Mouse (Mus musculus) c-Kit-positive CD71-positive TER-119-positive erythroid progenitor cells, embryonic 14.5 days (primary cell): ENCODE results near the gene Ndel1.

Source experiments
- DNase-seq: peaks from one replicate; pipeline ENCODE4 v3.0.0-alpha.2; 2013; ENCODE audit warnings: low spot score

Ndel1 gene

DNA sequence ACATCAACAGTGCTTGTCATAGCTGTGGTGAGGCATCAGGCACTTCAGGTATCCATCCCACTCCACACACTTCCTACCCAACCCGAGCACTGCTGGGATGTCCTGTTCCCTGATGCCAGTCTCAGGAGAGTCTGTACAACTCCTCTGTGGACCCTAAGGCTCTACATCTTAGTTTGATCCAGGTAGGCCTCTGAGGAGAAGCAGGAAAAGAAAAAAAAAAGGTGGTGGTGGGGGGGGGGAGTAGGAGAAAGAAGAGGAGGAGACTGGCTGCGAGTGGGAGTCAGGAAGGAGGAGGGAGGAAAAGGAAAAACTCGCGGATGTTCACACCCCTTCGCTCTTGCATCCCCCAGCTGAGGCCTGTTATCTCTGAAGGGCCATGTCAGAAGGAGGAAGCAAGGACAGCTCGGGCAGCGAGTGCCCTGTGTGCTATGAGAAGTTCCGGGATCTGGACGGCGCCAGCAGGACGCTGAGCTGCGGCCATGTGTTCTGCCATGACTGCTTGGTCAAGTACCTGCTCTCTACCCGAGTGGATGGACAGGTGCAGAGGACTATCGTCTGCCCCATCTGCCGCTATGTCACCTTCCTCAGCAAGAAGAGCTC lies 20.7 kb upstream of the Ndel1 start:
- no peak for DNase-seq

DNA sequence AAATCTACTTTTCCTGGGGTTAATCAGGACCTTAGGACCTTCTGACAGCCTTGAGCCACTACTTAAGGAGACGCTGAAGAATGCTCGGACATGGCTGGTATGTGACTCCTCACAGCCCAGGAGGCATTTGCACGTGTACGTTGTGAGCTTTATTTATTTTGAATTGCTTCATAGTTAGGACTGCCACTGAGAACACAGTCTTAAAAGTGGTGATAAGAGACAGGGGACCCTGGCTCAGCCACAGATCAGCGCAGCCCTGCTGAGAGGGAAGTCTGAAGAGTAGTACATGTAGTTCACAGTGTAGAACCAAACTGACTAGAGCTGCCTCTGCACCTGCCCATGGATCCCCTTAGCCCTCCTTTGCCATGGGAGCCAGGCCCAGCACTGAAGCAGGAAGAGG lies 20.2 kb upstream of the Ndel1 start:
- no peak for DNase-seq

DNA sequence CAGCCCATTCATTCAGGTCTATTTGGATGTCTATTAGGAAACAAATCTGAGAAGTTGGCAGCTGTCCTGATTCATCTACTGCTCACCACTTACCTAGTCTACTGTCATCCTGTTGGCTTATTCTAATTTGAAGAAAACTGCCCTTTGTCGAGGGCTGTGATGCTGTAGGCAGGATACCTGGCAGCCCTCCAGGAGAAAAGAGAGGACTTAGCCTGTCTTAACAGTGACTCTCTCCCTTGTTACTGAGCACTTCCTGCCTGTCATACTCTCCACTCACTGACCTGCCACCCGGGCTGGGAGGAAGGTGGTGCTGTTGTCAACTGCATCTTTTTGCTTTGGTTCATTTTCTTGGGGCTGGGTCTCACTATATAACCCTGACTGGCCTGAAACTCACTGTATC lies 19.0 kb upstream of the Ndel1 start:
- DNase-seq, result no peak

DNA sequence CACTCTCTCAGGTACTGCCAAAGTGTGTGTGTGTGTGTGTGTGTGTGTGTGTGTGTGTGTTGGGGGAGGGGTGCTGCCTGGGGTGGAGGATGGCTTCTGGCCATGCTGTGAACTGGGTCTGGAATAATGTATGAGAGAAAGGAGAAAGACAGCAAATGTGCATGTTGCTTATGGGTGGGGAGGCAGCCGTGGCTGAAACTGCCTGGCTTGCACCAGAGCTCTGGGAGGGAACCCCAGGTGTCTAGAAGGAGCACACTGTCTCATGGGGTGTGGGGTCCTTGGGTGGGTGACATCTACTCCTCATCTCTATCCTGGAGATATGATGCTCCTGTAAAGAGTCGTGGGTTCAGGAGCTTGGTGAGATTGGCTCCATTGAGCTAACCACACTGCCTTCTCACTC lies 17.0 kb upstream of the Ndel1 start:
- DNase-seq, result no peak

DNA sequence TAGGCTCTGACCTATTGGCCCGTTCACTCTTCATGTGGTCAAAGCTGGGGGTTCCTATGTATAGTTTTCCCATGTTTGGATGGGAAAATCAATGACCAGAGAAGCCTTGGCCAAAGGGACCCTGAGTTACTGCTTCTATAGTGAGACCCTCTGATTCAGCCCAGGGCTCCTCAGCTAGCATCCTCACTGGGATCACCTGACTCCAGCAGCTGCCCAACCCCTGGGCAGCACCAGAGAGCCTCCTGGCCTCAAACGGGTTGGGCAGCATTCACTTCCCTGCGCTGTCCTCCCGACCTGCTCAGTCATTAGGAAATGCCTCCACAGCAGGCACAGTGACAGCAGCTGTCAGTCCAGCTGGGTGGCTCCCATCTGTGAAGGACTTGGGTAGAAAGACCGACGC lies 16.6 kb upstream of the Ndel1 start, which contains the start of gene Rnf222:
Rnf222 (plus strand) TSS at position 301 of the 400 bp plus-strand sequence.
- no peak for DNase-seq

DNA sequence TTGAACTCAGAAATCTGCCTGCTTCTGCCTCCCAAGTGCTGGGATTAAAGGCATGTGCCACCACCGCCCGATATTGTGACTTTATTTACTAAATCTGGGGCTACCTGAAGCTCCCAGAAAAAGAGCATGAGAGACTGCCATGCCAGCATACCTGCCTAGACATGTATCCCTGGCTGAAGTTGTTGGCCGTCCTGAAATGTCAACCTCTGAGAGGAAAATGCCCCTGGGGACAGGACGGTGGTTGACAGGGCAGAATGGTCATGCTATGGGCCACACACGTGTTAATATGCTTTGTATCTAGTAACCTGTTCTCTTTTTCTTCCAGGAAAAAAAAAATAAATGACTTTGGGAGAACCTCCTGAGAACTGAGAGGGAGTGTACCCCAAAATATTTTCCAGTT lies 14.4 kb upstream of the Ndel1 start:
- no peak for DNase-seq

DNA sequence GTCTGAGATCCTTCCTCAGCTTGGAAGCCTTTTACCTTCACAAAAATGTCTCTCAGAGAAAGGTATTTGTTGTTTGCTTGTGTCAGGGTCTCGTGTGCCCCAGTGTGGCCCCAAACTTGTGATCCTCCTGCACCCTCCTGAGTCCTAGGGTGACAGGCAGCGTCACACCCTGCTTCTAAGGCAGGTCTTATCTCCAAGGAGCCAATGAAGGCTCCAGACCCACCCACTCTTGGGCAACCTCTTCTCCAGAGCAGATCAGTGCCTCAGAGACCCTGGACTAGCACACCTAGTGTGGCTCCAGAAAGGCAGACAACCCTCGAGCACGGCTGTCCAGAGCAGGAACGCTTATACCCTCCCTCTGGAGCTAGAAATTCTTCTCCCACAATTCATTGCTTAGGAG lies 12.7 kb upstream of the Ndel1 start:
- DNase-seq, result peak; percentile 67

DNA sequence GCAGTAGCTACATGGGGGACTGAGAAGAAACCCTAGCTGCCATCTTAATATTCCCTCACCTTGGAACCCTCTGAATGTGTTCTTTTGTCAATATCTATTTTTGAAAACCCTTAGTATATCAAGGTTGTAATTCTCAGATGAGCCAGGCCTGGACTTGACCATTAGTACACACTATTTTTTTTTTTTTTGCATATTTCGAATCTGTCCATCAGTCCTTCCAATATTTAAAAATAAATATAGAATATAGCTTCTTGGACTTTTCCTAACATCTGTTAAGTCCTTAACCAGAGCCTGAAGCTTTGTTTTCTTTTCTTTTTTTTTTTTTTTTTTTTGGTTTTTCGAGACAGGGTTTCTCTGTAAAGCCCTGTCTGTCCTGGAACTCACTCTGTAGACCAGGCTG lies 12.2 kb upstream of the Ndel1 start:
- no peak for DNase-seq

DNA sequence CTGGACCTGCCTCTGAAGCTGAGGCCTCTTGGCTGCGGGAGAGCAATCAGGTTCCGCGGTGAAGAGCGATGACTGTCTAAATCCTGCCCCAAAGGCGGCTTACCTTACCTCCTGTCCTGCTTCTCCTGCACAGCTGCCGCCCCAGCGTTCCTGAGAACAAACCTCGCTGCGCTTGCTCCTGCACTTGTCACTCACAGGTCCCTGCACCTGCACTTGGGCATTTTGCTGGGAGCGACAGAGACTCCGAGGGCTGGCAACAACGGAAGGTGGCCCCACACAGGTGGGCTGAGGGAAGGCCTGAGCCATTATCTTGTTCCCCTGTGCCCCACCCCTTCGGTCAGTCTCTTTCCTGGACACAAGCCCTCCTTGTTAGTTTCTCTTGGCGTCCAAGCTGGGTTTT lies 10.4 kb upstream of the Ndel1 start:
- DNase-seq, result no peak

DNA sequence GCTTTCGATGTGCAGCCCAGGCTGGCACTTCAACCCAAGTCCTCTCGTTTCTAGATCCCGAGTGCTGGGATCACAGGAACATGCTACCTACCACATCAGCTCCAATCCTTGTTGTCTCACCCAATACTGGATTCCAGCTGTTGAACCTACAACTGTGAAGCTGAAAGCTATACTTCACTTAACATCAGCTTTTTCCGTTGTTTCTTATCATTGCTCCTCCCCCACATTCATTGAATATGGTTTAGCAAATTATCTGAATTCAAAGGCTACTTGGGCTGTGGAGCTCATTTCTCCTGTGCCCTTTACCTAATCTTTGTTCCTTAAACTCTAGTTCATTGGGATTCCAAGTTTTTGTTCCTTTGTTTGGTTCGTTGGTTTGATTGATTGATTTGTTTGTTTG lies 7.2 kb upstream of the Ndel1 start:
- DNase-seq, result no peak

DNA sequence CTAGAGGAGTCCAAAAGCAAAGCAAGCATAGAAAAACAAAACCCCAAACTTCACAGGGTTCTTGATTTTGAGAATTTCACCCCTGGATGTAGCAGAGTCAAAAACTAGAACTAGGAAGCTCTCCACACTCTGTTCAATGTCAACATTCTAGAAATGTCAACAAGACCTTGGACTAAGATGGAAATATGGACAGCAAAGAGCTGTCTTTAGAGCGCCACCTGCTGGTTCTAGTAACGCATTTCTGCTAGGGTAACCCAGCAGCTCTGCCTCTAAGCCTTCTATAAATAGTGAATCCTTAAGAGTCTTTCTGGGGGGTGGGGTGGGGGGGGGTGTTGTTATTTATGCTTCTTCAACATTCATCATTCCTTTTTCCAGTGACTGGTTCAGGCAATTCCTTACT lies 3.2 kb upstream of the Ndel1 start:
- DNase-seq, result peak; percentile 71

DNA sequence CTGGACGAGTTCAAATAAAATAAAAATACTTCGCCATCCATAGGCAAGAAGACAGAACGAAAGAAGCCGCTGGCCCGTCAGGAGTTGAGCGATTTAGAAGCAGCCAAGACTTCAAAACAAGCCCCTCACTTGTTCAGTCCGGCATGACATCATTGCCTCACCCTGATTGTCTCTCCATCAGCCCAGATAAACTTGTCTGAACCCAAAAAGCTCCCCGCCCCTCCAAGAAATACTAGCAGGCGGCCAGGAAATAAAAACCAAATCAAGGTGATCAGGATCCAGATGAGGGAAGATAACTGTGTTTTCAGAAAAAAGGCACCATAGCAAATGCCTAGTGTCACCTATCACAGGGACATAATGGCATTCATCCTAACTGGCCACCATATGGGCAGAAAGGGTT lies 381 bp downstream of the Ndel1 start:
- no peak for DNase-seq

DNA sequence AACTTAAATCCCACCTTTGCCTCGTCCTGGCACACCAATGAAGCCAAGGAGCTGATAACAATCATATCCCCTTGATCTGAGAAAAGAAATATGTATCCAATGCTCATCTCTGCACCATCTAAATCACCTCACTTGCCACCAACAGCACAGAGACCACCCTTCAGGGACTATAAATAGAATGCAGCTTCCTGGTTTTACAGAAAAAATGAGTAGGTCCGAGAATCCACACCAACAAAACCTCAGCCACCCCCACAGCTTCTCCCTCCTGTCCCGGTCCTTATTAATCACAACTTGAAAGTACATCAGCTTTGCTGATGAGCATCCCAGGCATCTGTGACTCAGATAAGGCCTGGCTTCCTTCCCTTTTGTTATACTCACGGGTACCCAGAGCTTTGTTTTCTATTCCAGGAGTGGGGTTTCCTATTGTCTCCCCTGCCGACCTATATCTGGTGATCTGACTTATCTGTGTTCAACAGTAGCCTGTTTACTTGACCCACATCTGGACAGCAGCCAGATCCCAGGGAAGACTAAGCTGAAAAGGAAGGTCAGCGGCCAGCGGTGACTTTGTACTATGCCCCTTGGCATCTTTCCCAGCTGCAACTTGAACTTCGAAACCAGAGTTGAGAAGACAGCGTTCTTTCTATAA lies 7.0 kb downstream of the Ndel1 start:
- DNase-seq, result no peak

DNA sequence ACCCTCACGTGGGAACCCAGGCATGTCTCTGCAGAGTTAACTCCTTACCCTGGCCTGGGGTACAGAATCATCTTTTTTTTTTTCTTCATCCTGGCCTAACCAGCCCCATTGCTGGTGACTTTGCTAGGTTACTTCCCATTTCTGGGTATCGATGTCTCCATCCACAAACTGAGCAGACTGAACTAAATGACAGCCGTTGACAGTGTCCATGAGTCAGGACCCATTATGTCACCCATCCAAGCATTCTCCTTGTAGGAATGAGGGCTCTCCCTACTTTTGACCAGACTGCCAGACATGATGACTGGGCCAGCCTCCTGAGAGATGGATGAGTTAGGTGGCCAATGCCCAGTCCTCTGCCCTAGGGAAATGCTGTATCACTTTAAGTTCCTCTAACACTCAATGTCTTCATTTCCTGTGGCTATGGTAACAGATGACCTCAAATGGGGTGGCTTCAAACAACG lies 8.0 kb downstream of the Ndel1 start:
- DNase-seq, result no peak

DNA sequence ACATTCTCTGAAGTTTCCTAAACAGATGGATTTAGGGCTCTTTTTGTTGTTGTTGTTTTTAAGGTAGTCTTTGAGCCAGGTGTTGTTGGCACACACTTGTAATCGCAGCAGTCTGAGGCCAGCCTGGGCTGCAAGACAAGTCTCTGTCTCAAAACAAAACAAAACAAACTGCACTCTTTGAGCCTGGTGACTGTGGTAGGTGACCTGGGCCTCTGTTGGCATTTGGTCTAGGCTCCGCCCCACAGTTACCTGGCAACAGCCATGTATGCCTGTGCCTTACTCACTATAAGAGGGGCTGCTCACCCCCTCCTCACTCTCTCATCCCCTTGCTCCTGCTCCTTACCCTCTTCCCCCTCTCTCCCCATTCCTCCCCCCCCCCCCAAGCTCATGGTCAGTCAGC lies 9.4 kb downstream of the Ndel1 start:
- DNase-seq, result no peak

DNA sequence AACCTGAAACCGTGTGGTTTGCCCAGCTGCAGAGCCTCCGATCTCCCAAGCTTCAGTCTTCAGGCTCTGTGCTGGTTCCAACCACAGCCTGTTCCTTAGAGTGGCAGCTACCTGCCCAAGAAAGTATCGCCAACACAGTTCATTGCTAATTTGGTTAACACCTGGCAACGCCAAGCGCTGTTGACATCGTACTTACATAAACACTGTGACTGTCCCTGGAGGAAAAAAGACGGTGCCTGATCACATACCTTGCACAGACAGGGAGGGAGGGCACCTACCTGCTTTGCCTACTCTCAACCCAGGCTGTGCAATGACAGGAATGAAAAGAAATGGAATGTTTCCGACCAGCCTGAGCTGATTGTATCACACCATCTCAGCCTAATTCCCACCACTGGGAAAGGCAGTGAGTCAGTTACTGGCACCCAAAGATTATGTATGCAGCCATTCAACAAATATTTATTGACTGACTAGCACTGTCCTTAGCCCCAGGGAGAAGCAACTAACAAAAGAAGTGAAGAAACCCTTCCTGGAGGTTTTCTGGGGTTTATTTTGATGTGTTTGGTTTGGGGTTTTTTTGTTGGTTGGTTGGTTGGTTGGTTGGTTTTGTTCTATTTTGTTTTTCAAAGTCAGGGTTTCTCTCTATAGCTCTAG lies 11.6 kb downstream of the Ndel1 start:
- no peak for DNase-seq

DNA sequence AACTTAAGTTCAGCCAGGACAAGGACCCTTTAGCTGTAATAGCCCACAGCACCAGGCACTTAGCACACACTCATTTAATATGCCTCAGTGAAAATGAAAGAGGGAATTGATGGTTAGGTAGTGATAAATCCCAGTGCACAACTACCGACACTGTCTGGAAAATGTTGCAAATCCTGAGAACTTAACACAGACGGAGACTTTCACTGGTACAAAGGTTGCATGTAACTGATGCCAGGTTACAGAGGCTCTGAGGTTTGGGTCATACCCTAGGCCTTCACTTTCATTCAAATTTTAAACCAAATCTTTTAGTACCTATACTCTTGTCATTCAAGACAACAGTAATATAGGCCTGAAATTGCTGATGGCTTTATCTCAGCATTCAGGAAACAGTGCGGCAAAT lies 14.3 kb downstream of the Ndel1 start:
- DNase-seq, result no peak

DNA sequence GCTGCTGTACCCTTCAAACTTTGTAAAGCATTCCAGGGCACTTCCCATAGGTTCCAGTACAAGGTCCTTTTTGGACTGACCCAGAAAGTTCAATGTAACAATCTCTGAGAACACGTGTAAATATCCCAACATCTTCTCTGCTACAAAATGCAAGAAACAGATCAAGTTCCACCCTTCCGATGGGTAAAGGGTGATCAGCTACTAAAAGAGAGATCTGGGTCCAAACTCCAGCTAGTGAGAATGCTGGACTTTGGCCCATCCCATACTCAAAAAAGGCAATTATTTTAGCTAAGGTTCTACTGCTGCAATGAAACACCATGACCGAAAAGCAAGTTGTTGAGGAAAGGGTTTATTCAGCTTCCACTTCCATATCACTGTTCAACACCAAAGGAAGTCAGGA lies 17.0 kb downstream of the Ndel1 start:
- no peak for DNase-seq

DNA sequence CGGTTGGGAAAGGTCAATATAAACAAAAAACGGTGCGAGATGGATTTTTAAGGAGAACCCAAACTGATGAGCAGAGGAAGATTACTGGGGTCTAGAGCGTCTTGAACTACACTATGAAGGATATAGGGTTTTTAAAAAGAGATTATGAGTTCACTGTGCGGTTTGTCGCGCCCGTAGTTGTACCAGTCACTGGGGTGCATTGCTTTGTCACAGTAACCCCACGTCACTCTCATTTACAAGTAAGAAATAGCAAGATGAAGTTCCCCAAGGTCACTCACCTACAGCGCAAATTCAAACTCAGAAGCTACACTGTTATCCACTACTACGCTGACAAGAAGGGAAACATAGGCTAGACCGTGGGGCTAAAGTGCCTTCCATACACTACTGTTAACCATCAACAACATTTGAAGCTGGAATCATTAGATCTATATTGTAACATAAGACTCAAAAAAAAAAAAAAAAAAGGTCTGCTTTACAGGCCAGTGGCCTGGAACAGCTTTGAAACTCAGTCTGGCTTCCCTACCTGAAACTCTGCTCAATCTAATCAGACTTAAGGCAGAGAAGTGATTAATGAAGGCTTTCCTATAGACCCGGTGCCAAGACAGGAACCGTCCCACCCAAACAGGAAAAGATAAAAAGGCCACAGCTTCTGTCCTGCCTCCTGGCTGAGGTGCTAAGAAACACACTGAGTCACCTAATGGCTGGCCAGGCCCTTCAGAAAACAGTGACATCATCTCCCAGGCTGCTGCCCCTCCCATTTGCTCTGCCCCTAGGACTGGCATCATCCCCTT lies 17.9 kb downstream of the Ndel1 start:
- DNase-seq, result peak; percentile 75

DNA sequence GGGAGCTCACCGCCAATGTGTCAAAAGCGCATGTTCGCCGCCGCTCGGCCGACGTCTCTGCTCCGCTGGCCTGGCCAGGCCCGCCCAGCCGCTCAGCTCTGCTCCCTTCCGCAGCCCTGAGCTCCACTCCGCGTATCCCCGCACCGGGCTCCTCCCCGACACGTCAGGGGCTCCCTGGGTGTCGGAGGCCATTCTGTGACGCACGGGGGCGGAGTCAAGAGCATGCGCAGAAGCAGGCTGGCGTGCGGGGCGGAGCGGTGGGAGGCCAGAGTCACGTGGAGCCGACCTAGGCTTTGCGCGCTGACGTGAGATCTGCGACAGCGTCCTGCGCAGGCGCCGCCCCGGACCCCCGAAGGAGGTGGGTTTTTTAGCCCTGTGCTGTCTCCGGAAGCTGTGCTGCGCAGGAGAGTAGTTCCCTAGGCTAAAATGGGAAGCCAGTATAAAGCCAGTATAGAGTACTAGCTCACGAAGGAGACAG lies 18.7 kb downstream of the Ndel1 start:
- DNase-seq, result peak; percentile 99

DNA sequence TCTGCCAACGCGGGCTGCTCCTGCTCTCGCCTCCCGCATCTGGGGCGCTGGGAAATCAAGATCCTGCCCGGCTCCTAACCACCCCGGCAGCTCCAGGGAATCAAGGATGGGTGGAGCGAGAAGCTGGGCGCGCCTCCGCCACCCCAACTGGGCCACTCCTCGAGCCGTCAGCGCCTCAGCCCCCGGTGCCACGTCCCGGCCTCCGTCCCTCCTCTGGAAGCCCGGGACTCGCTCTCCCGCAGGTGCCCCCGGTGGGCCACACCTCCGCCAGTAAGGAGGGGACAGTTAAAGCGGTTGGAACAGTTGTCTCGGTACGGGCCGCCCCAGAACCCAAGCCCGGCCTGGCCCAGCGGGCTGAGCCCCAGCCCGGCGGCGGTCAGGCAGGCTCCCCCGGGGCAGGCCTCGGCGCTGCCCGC lies 19.2 kb downstream of the Ndel1 start:
- DNase-seq, result peak; percentile 65

DNA sequence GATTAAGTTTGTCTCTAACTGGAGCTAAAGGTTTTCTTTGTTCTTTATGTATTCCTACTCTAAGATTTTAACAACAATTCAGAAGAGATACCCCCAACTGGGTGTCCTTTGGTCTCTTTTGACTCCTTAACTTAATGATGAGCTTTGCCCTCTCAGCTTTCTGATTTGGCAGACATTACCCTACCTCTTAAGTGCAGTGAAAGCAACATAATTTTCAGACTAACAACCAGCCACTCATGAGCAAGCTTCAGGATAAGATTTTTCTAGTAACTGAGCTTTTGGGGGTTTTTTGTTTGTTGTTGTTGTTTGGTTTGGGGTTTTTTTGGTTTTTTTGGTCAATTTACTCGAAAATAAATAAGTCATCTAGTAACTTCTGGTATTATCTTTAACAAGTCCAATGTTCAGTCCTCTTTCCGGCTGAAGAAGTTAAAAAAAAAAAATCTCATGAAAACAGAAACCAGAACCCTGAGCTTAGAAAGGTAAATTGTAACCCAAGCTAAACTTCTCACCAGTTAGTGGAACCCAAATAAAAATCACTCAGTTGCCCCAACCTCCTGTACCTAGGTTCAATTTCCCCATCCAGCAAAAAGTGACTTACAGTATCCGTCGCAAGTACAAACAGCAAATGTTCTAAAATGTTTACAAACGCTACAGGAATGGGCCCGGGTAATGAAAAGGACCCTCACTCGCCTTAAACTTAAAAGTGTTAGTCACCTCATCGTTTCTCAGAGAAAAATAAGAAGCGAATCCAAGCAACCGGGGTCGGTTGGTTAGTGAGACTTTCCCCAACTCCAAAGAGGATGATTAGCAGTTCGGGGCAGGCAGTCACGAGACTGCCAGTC lies 19.8 kb downstream of the Ndel1 start:
- DNase-seq, result no peak
